Mouse (Mus musculus) cerebellum, adult 2 months (tissue): ENCODE results near the gene Synm.

ENCODE experiments used
- CTCF ChIP-seq: fragments of 200-500 bp; IDR thresholded peaks from 2 replicates; pipeline ENCODE4 v1.5.1; 2011; ENCODE audit warnings: low read depth, mild to moderate bottlenecking, control low read depth, low read length, moderate library complexity, borderline replicate concordance; ENCODE audit not compliant: insufficient read depth
- POLR2A ChIP-seq: fragments of 200-500 bp; IDR thresholded peaks from 2 replicates; pipeline ENCODE4 v1.6.1; 2011; ENCODE audit warnings: low read length, control low read depth, borderline replicate concordance; ENCODE audit not compliant: insufficient read depth

DNA sequence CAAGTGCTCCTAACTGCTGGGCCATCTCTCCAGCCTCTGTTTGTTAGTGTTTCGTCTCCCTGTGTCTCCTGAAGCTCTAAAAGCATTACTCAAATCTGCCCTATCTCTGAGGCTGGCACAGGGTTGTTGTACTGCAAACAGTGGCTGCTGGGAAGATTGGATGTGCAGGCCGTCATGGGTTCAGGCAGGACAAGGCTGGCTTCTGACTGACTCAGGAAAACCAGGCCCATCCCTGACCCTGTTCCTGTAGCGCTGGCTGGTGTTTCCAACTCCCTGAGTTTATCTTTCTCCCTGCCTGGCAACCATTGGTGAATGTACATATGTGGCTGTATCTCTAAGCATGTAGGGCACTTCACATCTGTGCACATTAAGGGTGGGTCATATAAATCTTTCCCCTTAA, 42.0 kb downstream of the Synm start:
- no peak for TF ChIP-seq CTCF
- no peak for TF ChIP-seq POLR2A
